Comparison of ENCODE assay signal across 16 mouse cellular contexts in the genomic region with DNA sequence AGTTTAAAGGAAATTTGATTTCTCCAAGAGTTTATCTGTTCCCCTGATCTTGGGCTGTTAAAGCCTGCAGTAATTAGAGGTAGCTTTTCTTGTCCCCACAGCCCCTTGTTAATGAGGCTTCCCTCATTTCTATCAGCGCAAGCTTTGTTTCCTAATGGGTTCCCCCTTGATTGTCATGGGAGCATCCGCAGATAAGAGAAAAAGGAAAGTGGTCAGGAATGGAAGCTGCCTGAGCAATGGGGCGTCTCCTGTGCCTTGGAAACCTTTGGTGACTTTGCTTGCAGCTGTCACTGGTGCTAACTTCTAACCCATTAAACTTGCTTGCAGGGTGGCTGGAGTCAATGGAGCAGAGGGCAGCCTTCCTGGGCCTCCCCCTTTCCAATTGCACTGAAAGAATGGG.
"Had no signal": no experiment of that assay in that cellular context is flagged by ENCODE, and none has a peak within 500 bp of the region (broad histone marks: within the 10 kb centered on the region; RNA-seq: fewer than 3 reads in every experiment).

No protein-coding gene starts in this region.

- H3K27me3 ChIP-seq: liver, embryonic 13.5 days; stomach, embryonic 15.5 days had no signal

- H3K9ac ChIP-seq: liver, embryonic 13.5 days; stomach, embryonic 15.5 days had no signal

- DNase-seq: kidney, adult 11 months; kidney, adult 9 months; kidney, postnatal 14 days; kidney, postnatal 4 days; layer of hippocampus, adult 9-11 months; liver, embryonic 13.5 days; lung, adult 2 months; lung, postnatal 14 days; lung, postnatal 4 days; midbrain, embryonic 14.5 days; right cerebral cortex, postnatal 25 days; spleen, adult 18-20 months; thymus, postnatal 25 days had no signal

- H3K36me3 ChIP-seq: liver, embryonic 13.5 days; stomach, embryonic 15.5 days had no signal

- H3K9me3 ChIP-seq: liver, embryonic 13.5 days; stomach, embryonic 15.5 days had no signal

- H3K4me3 ChIP-seq: layer of hippocampus, adult 2 months; liver, embryonic 13.5 days; stomach, embryonic 15.5 days had no signal

- H3K4me1 ChIP-seq: liver, embryonic 13.5 days; stomach, embryonic 15.5 days had no signal

- H3K4me2 ChIP-seq: liver, embryonic 13.5 days; midbrain, embryonic 11.5 days; stomach, embryonic 15.5 days had no signal

- H3K27ac ChIP-seq: layer of hippocampus, adult 2 months; liver, embryonic 13.5 days; stomach, embryonic 15.5 days had no signal
